Mouse (Mus musculus): ENCODE measurements at regions not wholly inside any gene's neighbourhood (a gene's known extent, or its start where the extent isn't known, plus 50 kb on each side); places are given as distances from the start of the nearest gene placed in this dataset.

GRCm38 (mm10) chr16:21318640-21319365, 104.1 kb upstream of the Vps8 start:
- no peak for DNase-seq (ENCODE audit: low read depth in 2 of 2, low spot score in 2 of 2)

- no peak for DNase-seq (ENCODE audit: low read depth in 2 of 2, low spot score in 2 of 2)
Observed at GRCm38 (mm10) chr16:21320284-21320683, 102.6 kb upstream of the Vps8 start.

DNA sequence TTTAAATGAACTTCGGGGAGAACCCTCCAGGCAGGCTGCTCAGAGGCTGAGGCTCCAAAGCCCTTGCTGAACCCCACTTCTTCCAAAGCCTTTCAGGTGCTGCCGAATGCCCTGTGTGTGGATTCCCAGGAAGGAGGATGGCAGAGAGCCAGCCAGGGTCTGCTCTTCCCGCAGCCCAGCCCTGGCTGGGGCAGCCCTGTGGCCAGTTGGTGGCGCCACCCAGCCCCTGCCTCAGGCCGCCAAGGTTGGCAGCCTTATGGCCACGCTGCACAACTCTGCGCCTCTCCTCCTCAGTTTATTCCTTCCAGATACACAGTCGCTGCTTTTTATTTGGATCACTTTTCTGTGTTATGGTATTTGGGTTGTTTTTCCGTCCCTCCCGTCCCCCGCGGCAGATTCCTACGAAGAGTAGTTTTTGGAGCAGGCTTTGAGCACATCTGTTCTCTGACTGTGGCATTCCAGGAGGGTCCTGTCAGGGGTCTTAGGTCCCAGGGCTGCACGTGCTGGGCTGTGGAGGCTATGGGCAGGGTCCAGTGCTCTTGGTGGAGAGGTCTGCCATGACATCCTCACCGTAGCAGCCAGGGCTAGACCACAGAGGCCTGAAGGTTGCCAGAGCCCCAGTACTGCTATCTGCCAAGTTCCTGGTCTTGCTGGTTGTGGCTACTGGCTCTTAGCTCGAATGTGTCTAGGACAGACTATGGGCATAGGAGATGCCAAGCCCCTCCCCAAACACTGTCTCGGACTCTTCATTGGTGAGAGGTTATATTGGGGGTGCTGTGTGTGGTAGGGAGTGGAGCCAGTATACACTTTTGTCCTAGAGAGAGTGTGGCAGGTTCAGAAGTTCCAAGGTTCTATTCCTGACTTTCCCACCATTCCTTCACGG, 101.5 kb upstream of the Vps8 start:
- no peak for DNase-seq (ENCODE audit: low read depth in 2 of 2, low spot score in 2 of 2)

GRCm38 (mm10) chr16:21322437-21322836, 100.5 kb upstream of the Vps8 start:
- DNase-seq (ENCODE audit: low read depth in 2 of 2, low spot score in 2 of 2): no peak

- no peak for DNase-seq (ENCODE audit: low read depth in 2 of 2, low spot score in 2 of 2)
Observed at GRCm38 (mm10) chr16:21323446-21324034, 99.4 kb upstream of the Vps8 start.

DNA sequence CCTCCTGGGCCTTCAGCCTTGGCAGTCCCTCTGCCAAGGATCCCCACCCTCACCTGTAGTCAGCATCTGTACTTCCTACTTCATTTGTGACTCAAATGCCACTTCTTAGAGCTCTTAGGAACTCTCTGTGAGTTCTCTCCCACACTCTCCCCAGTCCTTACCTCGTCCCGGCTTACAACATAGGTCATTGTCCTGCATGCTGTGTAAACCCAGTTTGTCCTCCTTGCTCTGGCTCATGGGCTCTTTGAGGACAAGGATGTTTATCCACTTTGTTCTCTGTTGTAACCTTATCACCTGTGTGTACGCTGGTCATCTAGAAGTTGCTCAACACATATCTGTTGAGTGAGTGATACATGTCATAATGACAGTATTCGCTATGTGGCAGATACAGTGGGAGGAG, 94.9 kb upstream of the Vps8 start:
- no peak for DNase-seq (ENCODE audit: low read depth in 2 of 2, low spot score in 2 of 2)

DNA sequence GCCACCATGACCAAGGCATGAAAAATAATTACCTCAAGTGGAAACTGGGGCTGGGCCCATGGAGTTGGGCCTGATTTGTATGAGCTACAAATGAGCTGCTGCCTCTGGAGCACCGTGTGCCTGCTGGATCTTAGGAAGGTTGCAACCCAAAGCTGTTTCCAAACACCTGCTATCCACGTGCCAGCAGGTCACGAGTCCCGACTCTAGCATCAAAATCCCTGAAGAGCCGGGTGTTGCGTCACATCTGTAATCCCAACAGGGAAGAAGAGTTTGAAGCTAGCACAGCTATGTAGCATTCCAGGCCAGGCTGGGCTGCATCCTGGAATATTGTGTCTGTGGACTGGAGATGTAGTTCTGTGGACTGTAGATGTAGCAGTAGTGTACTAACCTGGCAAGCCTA, 93.7 kb upstream of the Vps8 start:
- DNase-seq (ENCODE audit: low read depth in 2 of 2, low spot score in 2 of 2): no peak

GRCm38 (mm10) chr16:21331229-21331628, 91.7 kb upstream of the Vps8 start:
- DNase-seq (ENCODE audit: low read depth in 2 of 2, low spot score in 2 of 2): no peak

DNA sequence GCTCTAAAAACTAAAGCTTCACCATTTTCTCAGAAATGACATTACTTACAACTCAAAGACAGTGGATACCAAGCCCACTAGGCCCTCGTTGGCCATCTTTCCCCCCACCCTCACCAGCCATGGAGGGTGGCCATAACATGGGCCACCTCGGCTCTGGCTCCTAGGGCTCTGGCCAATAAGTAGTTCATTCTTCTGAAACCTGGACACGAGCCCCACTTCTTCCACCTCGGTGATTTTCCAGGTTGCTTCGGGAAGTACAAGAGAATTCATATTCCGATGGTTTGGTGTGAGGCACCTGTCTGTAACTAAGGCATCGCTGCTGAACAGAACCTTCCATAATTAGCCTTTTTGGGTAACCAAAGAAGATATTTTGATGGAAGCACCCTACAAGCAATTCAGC, 90.5 kb upstream of the Vps8 start:
- DNase-seq (ENCODE audit: low read depth in 2 of 2, low spot score in 2 of 2): peak in 1 of 2 experiments; percentile 6

DNA sequence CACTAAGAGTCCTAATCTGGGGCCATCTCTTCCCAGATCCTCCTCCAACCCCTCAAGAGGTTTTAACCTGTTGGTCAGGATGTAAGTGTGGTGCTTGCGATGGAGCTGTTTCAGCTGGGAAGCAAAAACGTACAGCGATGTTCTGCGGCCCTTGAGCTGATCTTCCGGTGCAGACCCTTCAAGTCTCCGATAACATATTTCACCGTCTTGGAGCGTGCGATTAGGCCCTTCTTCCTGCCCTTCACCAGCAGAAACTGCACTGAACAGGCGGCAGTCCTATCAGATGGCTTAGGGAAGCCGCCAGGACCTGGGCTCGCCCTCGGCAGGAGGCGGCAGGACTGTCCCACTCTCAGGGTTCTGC, 90.1 kb upstream of the Vps8 start:
- no peak for DNase-seq (ENCODE audit: low read depth in 2 of 2, low spot score in 2 of 2)

- peak; percentile 90 for DNase-seq (ENCODE audit: low read depth in 2 of 2, low spot score in 2 of 2)
Observed at GRCm38 (mm10) chr16:21333223-21333951, 89.5 kb upstream of the Vps8 start.

DNA sequence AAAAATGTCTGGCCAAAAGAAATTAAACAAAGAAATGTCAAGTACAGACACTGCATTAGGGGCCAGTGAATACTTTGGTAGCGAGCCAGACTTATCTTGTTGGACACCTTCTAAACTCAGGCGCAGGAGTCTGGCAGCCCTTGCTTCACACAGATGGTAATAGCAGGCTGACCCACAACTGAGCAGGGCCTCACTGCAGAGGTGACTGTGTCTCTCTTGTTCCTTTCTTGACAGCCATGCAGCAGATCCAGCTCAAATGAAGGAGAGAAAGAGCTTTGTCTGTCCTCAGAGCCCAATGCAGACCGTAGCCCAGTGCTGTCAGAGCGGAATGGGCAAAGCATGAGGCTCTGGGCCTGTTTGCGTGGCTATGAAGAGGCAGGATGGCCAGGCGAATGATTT, 83.9 kb upstream of the Vps8 start:
- DNase-seq (ENCODE audit: low read depth in 2 of 2, low spot score in 2 of 2): no peak

GRCm38 (mm10) chr16:21339460-21340081, 83.3 kb upstream of the Vps8 start:
- no peak for DNase-seq (ENCODE audit: low read depth in 2 of 2, low spot score in 2 of 2)

GRCm38 (mm10) chr16:21340136-21340535, 82.8 kb upstream of the Vps8 start:
- DNase-seq (ENCODE audit: low read depth in 2 of 2, low spot score in 2 of 2): no peak

DNA sequence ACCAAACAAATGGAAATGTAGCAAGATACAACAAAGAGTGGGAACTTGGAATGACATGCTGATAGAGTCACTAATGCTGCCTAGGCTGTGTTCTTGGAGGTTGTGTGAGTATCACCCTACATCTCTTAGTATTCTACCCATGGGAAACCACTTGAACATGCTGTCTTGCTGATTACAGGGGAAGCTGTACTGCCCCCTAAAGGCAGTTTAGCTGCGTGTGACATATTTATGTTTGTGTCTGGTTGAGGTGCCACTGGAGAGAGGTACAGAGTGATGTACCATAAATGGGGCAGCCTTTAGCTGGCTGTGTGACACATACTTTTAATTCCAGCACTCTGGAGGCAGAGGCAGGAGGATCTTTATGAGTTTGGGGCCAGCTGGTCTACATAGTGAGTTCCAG, 73.0 kb upstream of the Vps8 start:
- DNase-seq (ENCODE audit: low read depth in 2 of 2, low spot score in 2 of 2): peak in 1 of 2 experiments; percentile 4

GRCm38 (mm10) chr16:21351289-21351688, 71.6 kb upstream of the Vps8 start:
- no peak for DNase-seq (ENCODE audit: low read depth in 2 of 2, low spot score in 2 of 2)

DNA sequence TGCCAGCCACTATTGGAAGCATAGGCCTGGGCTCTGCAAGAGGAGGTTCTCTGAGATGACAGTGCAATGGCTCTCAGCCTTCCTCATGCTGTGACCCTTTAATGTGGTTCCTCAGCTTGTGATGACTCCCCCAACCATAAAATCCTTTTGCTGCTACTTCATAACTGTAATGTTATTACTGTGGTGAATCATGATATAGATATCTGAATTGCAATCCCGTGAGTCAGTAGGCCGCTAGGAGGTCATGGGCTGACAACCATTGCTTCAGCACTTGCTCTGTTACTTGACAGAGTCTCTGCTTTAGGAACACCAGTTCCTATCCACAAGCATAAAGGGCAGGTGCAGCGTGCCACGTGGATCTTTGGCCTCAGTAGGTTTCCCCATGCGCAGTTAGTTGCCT, 69.8 kb upstream of the Vps8 start:
- DNase-seq (ENCODE audit: low read depth in 2 of 2, low spot score in 2 of 2): no peak

GRCm38 (mm10) chr16:21353545-21353944, 69.4 kb upstream of the Vps8 start:
- no peak for DNase-seq (ENCODE audit: low read depth in 2 of 2, low spot score in 2 of 2)

DNA sequence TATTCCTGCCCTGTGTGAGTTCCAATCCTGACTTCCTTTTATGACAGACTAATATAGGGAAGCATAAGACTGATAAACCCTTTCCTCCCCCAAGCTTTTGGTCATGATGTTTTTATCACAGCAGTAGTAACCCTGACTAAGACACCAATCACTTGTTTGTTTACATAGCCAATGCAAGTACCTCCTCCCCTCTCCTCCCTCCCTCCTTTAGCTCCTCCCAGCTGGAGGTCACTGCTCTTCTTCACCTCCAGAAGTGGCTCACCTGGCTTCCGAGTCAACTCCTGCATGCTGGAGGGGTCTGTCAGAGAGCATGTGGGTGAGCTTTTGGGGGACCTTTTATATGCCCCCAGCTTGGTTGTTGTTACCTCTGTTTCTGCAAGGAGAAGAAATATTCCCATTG, 67.3 kb upstream of the Vps8 start:
- DNase-seq (ENCODE audit: low read depth in 2 of 2, low spot score in 2 of 2): no peak

- no peak for DNase-seq (ENCODE audit: low read depth in 2 of 2, low spot score in 2 of 2)
Observed at GRCm38 (mm10) chr16:21357433-21357832, 65.5 kb upstream of the Vps8 start.

GRCm38 (mm10) chr16:21358313-21358920, 64.5 kb upstream of the Vps8 start:
- DNase-seq (ENCODE audit: low read depth in 2 of 2, low spot score in 2 of 2): no peak

Data from CD8-positive naive resting alpha-beta T cell, adult 2 months (primary cell).